Mouse (Mus musculus): ENCODE measurements around the gene Zfp46.
A peak's percentile ranks its signal among the peaks of the same experiment; 100 is the strongest.

Zfp46 gene

DNA sequence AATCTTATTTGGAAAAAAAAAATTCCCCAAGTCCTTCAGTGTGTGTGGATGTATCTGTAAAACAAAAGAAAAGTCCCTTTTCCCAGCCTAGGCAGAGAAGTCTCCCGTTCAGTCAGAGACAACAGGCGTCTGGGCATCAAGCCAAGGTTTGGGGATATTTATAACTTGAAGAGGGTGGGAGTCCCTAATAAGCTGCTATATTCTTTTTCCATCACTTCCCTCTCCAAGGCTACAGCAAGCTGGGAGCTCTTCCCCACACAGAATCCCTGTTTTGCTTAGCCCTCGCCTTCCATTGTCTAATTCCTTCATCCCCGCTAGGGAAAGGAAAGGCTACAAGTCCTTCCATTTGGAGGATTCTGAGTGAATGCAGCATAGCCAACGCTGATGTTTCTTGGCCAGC is at the start of gene Zfp46:
Zfp46 (plus strand) TSS at position 229 of the 400 bp plus-strand sequence.
- DNase-seq: peak; percentile 92

DNA sequence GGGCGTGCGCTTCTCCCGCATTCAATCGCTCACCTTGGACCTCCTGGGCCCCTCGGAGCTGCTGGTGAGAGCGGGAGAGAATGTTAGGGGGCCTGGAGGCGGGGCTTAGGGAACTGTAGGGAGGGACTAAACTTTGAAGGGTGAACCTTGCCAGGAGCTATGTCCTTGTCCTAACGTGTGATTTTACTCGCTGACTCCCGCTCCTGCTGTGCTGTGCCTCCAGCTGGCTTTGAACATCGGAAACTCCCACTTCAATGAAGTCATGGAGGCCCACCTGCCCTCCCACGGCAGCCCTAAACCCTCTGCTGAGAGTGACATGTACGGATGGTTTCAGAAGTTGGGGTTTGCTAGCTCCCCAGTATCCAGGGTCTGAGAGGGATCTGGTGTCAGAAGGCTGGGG is 45.8 kb upstream of the Zfp46 start:
- no peak for DNase-seq

DNA sequence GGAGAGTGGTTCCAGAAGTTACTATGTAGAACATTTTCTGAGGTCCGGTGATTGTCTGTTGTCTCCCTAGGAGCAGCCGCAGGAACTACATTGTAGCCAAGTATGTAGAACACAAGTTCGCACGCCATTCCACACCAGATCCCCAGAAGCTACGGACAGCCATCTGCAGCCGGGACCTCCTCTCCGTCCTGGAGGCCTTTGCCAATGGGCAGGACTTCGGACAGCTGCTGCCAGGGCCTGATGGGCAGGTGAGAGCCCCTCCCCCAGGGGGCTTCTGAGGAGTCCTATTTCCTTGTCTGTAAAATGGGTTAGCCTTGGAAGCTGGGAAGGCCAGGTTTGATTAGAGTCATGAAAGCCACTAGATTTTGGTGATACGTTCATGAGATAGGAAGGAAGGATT is 45.4 kb upstream of the Zfp46 start:
- DNase-seq: no peak

DNA sequence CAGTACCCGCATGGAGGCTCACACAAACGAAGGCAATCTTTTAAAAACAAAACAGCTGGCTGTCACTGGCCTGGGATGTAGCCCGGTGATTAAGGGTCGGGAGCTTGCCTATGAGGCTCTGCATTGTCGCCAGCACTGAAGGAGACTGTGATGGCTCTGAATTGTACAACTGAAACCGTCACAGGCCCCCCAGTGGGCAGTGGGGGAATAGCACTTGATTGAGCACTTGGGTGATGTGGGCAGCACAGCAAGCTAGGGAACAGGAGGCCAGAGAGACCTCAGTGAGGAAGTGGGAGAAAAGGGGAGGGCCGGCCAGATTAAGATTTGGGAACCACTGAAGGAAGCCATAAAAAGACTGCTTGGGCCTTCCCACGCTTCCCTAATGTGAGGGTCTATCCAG is 44.9 kb upstream of the Zfp46 start:
- DNase-seq: peak; percentile 92

DNA sequence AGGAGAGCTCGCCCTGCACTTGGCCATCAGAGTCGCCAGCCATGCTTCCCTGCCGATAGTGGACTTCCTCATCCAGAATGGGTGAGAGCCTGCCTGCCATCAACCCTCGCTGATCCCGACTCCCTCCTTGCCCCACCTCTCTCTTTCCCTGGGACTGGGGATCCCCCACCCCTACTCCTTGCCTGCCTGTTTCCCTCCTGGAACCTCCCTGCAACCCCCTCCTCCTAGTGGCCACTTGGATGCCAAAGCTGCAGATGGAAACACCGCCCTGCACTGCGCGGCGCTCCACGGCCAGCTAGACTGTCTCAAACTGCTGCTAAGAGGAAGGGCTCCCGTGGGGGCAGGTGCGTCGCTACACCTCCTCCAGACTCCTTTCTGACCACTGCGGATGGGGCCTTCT is 44.4 kb upstream of the Zfp46 start:
- no peak for DNase-seq

DNA sequence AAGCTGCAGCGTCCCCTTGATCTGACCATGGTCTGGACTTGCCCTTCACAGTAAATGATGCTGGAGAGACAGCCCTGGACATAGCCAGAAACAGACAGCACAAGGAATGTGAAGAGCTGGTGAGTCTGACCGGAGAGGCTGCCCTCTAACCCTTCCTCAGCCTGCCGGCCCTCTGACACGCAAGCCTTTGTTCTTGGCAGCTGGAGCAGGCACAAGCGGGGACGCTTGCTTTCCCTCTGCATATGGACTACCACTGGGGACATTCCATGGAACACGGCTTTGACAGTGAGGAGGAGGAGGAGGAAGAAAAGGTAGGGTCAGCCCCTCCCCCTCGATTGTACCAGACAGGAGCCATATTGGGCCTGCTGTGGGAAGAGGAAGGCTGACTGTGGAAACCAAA is 43.5 kb upstream of the Zfp46 start:
- DNase-seq: no peak

DNA sequence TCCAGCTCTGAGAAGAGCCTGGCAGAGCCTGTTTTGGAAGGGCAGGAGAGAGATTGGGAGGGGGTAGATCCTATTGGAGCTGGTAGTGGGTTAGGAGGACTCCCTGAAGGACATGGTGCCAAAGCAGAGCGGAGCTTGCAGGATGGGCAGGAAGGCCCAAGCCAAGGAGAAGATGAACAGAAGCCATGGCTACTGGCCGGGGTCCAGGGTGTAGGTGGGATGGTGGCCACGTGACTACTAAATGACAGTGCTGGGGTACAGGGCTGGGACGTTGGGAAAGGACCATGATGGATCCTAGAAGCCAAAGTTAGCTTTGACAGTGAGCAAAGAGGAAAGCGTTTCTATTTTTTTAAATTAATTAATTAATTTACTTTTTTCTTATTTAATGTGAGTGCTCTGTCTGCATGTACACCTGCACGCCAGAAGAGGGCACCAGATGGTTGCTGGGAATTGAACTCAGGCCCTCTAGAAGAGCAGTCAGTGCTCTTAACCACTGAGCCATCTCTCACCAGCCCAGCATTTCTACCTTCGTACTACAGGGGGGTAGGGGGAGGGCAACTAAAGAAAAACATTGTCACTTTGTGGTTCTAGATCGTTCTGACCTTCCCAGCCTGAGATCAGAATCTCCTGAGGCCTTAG is 42.3 kb upstream of the Zfp46 start:
- DNase-seq: peak; percentile 63

DNA sequence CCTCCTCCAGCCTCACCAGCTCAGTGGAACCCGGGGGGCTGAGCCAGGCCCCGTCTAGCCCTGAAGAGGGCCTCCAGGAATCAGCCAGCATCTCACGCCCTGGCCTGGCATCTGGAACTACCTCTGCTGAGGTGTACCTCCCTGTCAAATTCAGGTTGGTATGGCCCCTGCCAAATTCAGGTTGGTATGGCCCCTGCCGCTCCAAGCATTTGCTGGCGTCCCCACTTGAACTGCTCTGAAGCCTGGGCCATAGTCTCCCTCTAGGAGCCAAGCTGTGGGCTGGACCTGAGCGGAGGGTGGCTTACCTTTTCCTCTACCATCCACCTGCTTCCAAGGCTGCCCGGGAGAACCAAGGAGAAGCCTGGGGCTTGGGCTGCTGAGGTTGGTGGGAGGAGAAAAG is 41.8 kb upstream of the Zfp46 start:
- no peak for DNase-seq

DNA sequence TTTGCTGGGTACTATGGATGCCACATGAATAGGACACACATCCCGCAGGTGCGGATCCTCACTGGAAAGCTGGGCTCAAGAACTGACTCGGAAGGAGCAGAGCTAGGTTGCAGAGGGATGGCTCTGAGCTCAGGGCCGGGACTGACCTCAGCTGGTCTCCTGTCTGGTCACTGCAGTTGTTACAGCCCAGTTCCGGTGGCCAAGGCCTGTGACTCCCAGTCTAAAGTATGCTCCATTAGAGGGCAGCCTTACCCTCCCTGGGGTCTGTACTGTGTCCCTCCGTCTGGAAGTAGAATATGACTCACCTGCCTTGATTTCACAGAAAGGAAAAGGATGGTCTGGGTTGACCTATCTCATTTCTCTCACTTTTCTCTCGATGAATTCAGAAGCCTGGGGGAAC is 40.3 kb upstream of the Zfp46 start:
- DNase-seq: no peak

DNA sequence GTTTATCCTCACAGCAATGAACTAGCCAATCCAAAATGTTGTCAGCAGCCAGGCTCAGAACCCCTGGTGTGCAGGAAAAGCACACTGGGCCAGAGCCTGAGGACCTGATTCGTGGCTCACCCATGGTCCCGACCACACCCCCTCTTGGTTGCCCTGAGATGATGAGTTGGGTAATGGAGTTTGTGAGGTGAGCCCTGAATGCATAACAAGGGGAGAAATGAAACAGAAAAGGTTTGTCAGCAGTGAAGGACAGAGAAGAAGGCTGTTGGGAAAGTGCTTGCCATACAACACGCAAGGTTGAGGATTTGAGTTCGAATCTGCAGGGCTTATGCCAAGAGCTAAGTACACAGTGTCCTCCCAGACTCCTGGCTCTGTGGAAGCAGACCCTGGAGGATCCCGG is 38.8 kb upstream of the Zfp46 start:
- DNase-seq: no peak

DNA sequence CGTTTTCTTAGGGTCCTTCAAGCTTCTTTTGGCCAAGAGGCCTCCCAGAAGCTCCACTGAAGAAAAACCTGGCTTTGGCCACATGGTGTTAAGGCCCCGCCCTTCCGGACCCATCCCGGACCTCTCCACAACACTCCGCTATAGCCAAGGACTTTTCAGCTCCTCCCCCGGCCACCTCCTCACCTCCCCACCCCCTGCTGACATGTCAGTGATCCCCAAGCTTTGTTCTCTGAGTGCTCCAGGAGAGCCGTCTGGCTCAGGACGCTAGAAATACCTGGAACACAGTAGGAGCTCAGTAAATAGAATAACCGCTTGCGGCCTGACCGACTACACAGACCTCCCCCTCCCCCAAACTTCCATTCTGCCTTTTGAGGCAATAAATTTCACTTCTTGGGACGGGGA is 37.9 kb upstream of the Zfp46 start:
- no peak for DNase-seq

DNA sequence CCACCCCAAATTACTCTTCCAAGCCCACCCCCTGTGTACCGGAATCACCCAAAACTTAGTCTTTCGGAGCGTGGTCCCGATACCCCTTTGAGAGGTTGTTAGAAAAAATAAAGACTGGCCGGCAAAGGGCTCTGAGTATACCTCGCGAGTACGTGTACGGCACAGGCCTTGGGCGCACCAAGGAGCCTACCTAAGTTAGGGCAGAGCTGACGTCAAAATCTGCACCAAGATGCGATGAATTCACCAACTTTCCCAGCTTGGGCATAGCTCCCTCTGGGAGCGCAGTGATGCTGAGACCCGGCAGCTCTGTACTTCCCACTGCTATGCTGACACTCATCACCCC is 37.1 kb upstream of the Zfp46 start:
- peak; percentile 23 for DNase-seq

DNA sequence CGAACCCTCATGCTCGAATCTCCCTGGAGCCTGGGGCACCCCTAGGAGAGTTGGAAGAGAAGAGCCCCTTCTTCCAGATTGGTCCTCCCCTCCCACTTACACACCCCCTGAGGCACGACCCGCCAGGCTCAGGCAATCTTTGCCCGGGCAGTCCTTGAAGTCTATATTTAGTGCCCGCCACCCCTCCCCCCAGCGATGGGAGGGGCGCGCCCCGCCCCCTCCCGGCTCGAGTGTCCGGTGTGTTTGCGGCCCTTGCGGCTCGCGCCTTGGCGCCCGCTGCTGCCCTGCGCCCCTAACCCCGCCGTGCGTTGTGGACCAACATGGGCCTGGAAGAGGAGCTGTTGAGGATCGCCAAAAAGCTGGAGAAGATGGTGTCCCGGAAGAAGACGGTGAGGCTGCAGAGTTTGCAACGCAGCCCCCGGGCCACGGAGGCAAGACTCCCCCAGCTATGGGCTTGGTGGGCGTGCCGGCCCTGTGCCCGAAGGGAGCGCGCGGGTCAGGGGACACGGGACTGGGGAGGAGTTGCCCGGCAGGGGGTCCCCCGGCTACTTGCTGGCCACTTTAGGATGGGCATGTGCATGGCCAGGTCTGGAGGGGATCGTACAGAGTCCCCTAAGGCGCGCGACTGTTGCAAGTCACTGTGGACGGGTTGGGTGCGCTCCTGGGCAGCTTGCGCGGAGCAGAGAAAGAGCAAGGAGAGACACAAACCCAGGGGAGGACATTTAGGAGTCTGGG is 36.6 kb upstream of the Zfp46 start, which contains the start of gene Tcea3:
Tcea3 (plus strand) TSS at position 1 of the 735 bp plus-strand sequence.
- peak; percentile 81 for DNase-seq

DNA sequence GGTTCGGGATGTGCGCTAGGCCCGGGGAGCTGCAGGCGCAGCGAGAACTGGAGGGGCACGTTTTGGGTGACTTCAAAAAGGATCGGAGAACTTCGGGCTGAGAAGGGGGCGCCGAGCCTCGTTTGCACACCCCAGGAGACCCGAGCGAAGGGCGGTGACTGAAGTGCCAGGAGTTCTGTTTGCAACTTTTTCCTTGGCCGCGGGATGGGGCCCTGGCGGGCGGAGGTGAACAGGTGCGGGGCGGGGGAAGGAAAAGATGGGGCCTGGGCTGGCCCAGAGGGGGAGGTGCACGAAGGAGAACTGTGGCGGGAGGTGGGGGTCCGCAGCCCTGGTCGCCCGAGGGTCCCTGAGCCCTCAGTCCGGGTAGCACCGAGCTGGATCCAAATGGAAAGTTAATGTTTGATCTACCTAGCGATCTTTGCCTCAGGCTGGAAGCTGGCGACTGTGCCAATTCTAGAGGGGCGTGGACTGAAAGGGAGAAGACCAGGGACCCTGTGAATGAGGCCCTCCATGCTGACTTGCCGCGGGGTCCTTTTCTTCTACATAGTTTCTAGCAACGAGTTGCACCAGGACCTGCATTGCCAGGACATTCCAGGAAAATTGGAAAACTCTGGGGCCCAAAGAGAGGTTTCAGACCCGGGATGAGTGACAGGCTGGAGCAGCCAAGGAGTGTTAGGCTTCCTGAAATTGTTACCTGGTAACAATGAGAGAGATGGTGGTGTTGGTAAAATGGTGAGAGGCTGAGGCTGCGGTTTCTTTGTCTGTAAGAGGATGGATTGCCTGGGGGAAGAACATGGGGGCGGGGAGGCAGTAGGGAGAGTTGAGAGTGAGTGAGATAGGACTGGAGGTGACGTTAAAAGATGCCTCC is 35.8 kb upstream of the Zfp46 start:
- DNase-seq: peak; percentile 69

DNA sequence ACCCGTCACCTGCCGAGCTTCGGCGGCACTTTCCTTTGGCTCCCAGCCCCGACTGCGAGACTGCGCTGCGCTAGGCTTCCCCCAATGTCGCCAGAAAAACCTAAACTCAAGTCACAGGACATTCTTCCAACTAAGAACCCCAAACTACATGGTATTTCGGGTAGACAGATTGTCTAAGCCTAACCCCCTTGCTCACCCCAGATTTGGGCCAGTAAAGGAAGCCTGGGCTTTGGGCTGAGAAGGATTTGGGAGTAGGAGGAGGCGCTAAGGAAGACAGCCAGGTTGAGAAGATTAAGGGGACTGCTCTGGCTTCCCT is 35.2 kb upstream of the Zfp46 start:
- DNase-seq: no peak

DNA sequence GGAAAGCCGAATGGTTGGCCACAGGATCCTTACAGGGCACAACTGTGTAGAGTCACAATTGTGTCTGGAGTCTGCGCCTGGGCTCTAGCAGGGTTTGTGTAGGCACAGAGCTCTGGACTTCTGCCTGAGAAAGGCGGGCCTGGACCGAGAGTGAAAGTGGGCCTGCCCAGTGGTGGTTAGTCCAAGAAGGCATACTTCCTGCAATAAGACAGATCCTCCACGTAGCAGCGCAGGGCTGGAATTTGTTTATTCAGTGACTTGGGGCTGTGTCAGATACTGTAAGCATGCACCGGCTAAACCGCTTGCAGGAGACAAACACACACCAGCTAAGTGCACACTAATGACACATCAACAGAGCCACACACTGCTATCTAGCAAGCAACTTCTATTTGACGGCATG is 34.7 kb upstream of the Zfp46 start:
- peak; percentile 71 for DNase-seq

DNA sequence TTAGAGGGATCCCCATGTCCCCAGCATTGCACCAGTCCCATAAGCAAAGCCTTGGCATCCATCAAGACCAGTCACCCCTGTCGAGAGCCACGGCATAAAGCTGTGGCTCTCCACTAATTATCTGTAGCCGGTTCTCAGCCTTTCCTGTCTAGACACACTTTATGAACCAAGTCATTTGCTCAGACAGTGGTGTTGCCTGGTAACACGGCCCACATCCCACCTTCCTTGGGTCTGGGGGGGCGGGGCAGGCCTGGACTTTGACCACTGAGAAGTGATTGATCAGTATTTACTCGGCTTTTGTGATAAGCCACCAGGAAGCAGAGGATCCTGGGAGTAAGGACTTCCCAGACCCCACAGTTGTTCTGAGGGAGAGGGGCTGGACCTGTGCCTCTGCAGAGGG is 28.6 kb upstream of the Zfp46 start:
- DNase-seq: no peak

DNA sequence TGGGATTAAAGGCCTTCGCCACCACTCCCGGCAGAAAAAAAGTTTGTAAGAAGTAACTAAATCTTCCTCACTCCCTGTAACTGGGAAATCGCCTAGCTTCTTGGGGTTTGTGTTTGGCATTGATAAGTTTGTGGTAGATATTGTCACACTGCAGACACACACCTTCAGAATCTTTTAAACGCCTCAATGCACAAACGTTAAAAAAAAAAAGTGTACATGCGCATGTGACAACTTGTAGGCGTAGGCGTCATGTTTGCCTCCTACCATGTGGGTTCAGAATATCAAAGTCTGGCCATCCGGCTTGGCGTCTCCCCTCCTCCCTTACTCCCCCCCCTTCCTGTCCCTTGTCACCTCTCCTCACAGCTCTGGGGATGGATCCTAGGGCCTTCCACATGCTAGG is 27.8 kb upstream of the Zfp46 start:
- no peak for DNase-seq

DNA sequence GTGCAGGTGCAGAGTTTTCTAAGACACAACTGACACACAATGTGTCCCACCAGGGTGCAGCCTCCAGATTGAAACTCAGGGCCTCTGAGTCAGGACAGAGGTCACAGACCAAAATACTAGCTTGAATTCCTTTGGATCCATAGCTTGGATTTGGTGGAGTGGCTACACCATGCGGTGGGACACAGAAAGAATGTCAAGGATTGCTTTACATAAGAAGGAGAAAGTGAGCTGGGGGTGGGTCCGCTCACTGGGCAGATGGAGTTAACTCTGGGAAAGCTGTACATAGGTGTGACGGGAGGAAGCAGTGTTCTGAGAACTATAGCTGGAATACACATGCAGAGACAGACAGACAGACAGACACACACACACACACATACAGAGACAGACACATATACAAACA is 24.6 kb upstream of the Zfp46 start:
- no peak for DNase-seq

DNA sequence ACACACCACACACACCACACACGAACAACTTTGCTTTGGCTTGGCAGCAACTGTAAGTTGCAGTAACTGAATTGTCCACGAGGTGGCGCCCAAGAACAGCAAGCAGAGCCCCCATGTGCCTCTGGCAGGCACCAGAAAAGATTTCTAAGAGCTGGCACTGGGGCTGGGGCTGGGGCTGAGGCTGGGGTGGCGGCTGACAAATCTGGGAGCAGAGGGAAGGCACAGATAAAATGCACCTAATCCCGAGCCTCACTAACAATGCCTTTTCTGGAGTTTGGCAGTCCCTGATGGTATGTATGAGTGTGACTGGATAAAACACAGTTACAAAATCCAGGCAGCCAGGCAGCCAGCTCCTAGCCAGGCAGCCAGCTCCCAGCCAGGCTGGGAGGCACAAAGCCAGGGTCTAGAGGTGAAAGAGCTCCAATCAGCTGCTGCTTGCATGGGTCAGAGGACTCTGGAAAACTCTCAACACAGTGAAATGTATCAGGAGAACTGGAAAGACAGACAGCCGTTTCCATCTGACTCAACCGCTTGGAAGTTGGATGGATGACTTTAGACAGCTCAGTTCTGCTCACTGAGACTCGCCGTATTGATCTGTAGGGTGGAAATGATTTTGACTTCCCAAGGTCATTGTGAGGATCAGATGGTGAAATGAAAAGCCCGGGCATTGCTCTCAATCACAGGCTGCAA is 23.8 kb upstream of the Zfp46 start:
- peak; percentile 92 for DNase-seq

DNA sequence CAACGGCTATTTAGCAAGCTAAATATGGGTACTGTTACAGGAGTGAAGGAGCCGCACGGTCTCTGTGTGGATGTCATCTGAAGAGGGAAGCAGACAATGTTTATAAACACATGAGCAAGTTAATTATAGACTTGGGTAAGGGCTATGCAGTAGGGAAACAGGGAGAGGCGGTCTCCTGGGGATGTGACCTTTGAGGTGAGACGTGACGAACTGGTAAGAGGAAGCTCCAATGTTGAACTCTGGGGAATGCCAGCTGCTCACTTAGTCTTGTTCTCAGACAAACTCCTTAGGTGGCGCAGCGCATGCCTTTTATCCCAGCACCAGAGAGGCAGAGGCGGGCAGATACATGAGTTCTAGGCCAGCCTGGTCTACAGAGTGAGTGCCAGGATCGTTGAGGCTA is 22.6 kb upstream of the Zfp46 start:
- peak; percentile 46 for DNase-seq

DNA sequence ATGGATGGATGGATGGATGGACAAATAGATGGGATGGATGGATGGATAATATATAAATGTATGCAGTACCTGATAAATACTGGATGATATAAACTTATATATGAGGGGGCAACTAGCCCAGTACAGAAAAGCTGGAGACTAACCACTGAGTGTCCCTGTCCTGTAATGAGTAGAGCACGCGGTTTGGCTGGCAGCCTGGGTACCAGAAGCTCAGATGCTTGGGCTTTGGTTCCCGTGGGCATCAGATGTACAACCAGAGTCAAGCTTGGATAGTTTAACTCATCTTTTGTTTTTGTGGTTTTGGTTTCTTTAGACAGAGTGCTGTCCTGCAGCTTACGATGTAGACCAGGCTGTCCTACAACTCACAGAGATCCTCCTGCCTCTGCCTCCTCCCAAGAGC is 20.9 kb upstream of the Zfp46 start:
- DNase-seq: no peak

DNA sequence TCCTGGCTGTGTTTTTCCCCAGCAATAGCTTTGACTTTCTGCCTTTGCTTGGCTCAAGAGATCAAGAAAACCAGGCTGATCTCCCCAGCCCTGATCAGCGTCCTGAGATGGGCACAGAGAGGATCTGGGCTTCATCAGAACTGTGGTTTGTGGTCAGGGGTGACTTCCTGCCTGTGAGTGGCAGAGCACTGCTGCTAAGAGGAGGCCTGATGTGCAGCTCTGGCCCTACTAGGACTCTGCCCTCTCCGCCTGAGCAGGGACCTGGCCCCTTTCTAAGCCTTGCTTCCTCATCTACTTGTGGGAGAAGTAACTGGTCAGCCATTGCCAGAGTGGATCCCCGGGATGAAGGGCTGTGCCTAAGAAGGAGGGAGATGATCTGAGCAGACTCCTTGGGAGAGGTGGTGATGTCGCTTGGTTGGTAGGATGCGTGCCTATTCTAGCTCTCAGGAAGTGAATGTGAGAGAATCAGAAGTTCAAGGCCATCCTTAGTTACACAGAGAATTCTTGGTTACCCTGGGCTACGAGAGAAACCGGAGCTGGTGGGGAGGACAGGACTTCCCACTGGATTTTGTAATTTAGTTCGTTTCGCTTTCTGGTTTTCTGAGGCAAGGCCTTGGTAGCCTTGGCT is 17.7 kb upstream of the Zfp46 start:
- DNase-seq: no peak

All from kidney, postnatal 10 days (tissue).